Mouse (Mus musculus): Measurements from ENCODE around the gene Ndufa4l2. TPM values are rescaled to one million over a fixed set of nuclear protein-coding genes. Genes with fewer than 3 reads are reported as not detected.

Gene Ndufa4l2
- total and polyA plus RNA-seq, 2 experiments from 2014 or later = 17.4 to 21.9 TPM

GRCm38 (mm10) chr10:127496156-127496555 lies 18.6 kb upstream of the Ndufa4l2 start:
- no peak for DNase-seq (ENCODE audit: low spot score)
- Histone ChIP-seq H3K4me3 (ENCODE audit: low read length) (no peak overlapping the region), H3K9ac (replicated peaks; ENCODE audit: low read length) (no peak overlapping the region), H3K36me3 (ENCODE audit: insufficient read depth, low read length) (peaks cover 40% of the 10 kb centered on the region; the same call in 1 of the 2 replicates), H3K9me3 (ENCODE audit: low read length) (no peaks in the 10 kb centered on the region), H3K27me3 (ENCODE audit: insufficient read depth, low read length) (no peaks in the 10 kb centered on the region), H3K4me1 (ENCODE audit: insufficient read depth, low read length) (0 out of 2 replicates have a peak, but pooled peaks cover 2% of the 10 kb centered on the region), H3K4me2 (ENCODE audit: low read depth, low read length) (no peak overlapping the region), H3K27ac (no peak overlapping the region)
- no peak for TF ChIP-seq CTCF (IDR thresholded peaks at IDR 0.05; ENCODE audit: low read depth)
- 93% methylated on average over 3 of the region's 3 CpGs for WGBS
- no peak for ATAC-seq

DNA sequence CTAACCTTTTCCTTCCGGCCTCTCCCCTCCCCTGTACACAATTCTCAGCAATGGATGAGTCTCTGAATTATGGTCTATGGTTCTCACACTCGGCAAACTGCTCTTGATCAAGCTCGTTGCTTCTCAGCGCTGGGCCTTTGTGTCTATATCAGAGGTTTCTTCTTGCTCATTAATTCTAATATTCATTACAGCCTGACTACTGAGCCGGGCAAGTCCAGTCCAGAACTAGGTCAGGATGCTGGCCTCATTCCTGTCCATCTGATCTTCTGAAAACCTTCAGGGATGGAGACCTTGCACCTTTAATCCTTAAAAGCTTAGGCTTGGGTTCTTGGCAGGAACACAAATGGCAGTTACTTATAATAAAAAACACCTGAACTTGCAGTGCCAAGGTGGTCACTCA lies 15.3 kb upstream of the Ndufa4l2 start:
- TF ChIP-seq CTCF (IDR thresholded peaks at IDR 0.05; ENCODE audit: low read depth) = no peak
- DNase-seq (ENCODE audit: low spot score) (no peak), ATAC-seq (no peak)
- no peak overlapping the region for H3K4me3 ChIP-seq (ENCODE audit: low read length)
- 74% methylated on average over 5 of the region's 5 CpGs for WGBS
- H3K9me3 ChIP-seq (ENCODE audit: low read length) = no peaks in the 10 kb centered on the region
- H3K4me2 ChIP-seq (ENCODE audit: low read depth, low read length) = no peak overlapping the region
- H3K36me3 ChIP-seq (ENCODE audit: insufficient read depth, low read length) = peaks cover 28% of the 10 kb centered on the region; the same call in 1 of the 2 replicates
- H3K27me3 ChIP-seq (ENCODE audit: insufficient read depth, low read length) = no peaks in the 10 kb centered on the region
- no peak overlapping the region for H3K9ac ChIP-seq (replicated peaks; ENCODE audit: low read length)
- no peaks in the 10 kb centered on the region for H3K4me1 ChIP-seq (ENCODE audit: insufficient read depth, low read length)
- H3K27ac ChIP-seq = no peak overlapping the region

- ATAC-seq (no peak), DNase-seq (ENCODE audit: low spot score) (no peak)
- Histone ChIP-seq H3K9me3 (ENCODE audit: low read length) (no peaks in the 10 kb centered on the region), H3K4me1 (ENCODE audit: insufficient read depth, low read length) (no peaks in the 10 kb centered on the region), H3K27me3 (ENCODE audit: insufficient read depth, low read length) (no peaks in the 10 kb centered on the region), H3K4me3 (ENCODE audit: low read length) (no peak overlapping the region), H3K36me3 (ENCODE audit: insufficient read depth, low read length) (peaks cover 28% of the 10 kb centered on the region; the same call in 1 of the 2 replicates), H3K27ac (no peak overlapping the region), H3K4me2 (ENCODE audit: low read depth, low read length) (no peak overlapping the region), H3K9ac (replicated peaks; ENCODE audit: low read length) (no peak overlapping the region)
- 90% methylated on average over 4 of the region's 4 CpGs for WGBS
- TF ChIP-seq CTCF (IDR thresholded peaks at IDR 0.05; ENCODE audit: low read depth) = no peak
Observed at GRCm38 (mm10) chr10:127500042-127500441, 14.7 kb upstream of the Ndufa4l2 start.

- no peak for DNase-seq (ENCODE audit: low spot score)
- Histone ChIP-seq H3K4me2 (ENCODE audit: low read depth, low read length) (no peak within 1 kb of the TSS), H3K9ac (replicated peaks; ENCODE audit: low read length) (no peak within 1 kb of the TSS), H3K9me3 (ENCODE audit: low read length) (no peaks in the 10 kb centered on the region), H3K27me3 (ENCODE audit: insufficient read depth, low read length) (no peaks in the 10 kb centered on the region), H3K4me1 (ENCODE audit: insufficient read depth, low read length) (no peaks in the 10 kb centered on the region), H3K36me3 (ENCODE audit: insufficient read depth, low read length) (peaks cover 20% of the 10 kb centered on the region; the same call in 1 of the 2 replicates), H3K4me3 (ENCODE audit: low read length) (no peak within 1 kb of the TSS), H3K27ac (no peak within 1 kb of the TSS)
- ATAC-seq = no peak
- TF ChIP-seq CTCF (IDR thresholded peaks at IDR 0.05; ENCODE audit: low read depth) = no peak
- WGBS = 77% methylated on average over 13 of the region's 13 CpGs
Observed at GRCm38 (mm10) chr10:127500894-127501893, 13.6 kb upstream of the Ndufa4l2 start, which contains the start of gene Stac3. Gene Stac3, plus strand, starts transcription at chr10:127501686.

- H3K4me3 ChIP-seq (ENCODE audit: low read length) = no peak overlapping the region
- DNase-seq (ENCODE audit: low spot score) (peak; percentile 89), ATAC-seq (no peak)
- peak overlapping the region; percentile 61 for H3K4me2 ChIP-seq (ENCODE audit: low read depth, low read length)
- 6% methylated on average over 15 of the region's 15 CpGs for WGBS
- 0 out of 2 replicates have a peak overlapping the region, but pooled peaks have one; percentile 25 for H3K9ac ChIP-seq (replicated peaks; ENCODE audit: low read length)
- no peaks in the 10 kb centered on the region for H3K27me3 ChIP-seq (ENCODE audit: insufficient read depth, low read length)
- no peaks in the 10 kb centered on the region for H3K9me3 ChIP-seq (ENCODE audit: low read length)
- no peaks in the 10 kb centered on the region for H3K36me3 ChIP-seq (ENCODE audit: insufficient read depth, low read length)
- H3K27ac ChIP-seq = peak overlapping the region; percentile 22; the same call in 1 of the 2 replicates
- TF ChIP-seq CTCF (IDR thresholded peaks at IDR 0.05; ENCODE audit: low read depth) = peak; percentile 82
- H3K4me1 ChIP-seq (ENCODE audit: insufficient read depth, low read length) = peaks cover 30% of the 10 kb centered on the region
Observed at GRCm38 (mm10) chr10:127508239-127508638, 6.5 kb upstream of the Ndufa4l2 start.

- DNase-seq (ENCODE audit: low spot score) = peak; percentile 97
- Histone ChIP-seq H3K4me2 (ENCODE audit: low read depth, low read length) (peak overlapping the region; percentile 61), H3K4me3 (ENCODE audit: low read length) (peak overlapping the region; percentile 32), H3K4me1 (ENCODE audit: insufficient read depth, low read length) (peaks cover 34% of the 10 kb centered on the region), H3K27ac (peak overlapping the region; percentile 98), H3K9me3 (ENCODE audit: low read length) (no peaks in the 10 kb centered on the region), H3K36me3 (ENCODE audit: insufficient read depth, low read length) (no peaks in the 10 kb centered on the region), H3K27me3 (ENCODE audit: insufficient read depth, low read length) (no peaks in the 10 kb centered on the region), H3K9ac (replicated peaks; ENCODE audit: low read length) (peak overlapping the region; percentile 39; the same call in 1 of the 2 replicates)
- TF ChIP-seq CTCF (IDR thresholded peaks at IDR 0.05; ENCODE audit: low read depth) = peak; percentile 94
- ATAC-seq = peak; percentile 76
- WGBS = 1% methylated on average over 35 of the region's 35 CpGs
Observed at GRCm38 (mm10) chr10:127509051-127509836, 5.5 kb upstream of the Ndufa4l2 start.

All from hindbrain, postnatal 0 days (tissue).